Mouse (Mus musculus): ENCODE results near the gene Olfr1053.
"Not testable (repeated sequence)": the region's sequence is repeated elsewhere in the genome, so short reads cannot be mapped to it uniquely, and the experiment has no call there.

Gene Olfr1053

DNA sequence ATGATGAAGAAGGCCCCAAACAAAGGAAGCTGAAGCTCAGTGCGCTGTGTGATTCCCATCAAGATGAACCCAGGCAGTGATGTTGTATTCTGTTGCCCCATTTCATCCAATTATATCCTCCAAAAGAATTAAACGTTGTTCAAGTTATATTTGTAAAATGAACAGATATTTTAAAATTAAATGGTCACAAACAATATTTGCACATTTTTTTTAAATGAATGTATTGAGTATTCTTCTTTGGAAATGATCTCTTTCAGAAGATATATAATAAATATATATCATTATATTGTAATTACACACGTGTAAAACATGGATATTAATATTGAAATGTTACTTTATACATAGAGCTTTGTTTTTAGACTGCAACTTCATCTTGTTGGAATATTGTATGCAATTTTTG, at the start of gene Olfr1053:
TSS of gene Olfr1053 (minus strand) at position 101 of the 400 bp plus-strand sequence.
- POLR2A ChIA-PET = no interaction called here
- CTCF ChIA-PET = no interaction called here

DNA sequence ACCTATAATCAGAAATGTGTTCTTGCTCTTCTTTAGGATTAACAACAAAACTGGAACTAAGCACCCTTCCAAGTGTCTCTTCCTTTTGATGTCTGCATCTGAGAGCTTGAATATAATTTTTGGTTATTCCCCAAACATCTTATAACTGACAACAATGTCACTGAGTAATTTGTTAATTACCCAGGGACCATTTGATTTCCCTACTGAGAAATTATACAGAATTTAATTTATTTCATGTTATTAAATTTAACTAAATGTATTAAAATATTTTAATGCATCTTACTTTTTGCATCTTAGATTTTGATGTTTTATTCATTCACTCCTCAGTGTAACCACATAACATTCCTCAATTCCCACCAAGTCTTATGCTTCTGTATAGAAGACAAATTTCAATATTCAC, 47.3 kb upstream of the Olfr1053 start, which contains the start of gene Olfr1056:
TSS of gene Olfr1056 (minus strand) at position 101 of the 400 bp plus-strand sequence.
- POLR2A ChIA-PET = no interaction called here
- CTCF ChIA-PET = no interaction called here

DNA sequence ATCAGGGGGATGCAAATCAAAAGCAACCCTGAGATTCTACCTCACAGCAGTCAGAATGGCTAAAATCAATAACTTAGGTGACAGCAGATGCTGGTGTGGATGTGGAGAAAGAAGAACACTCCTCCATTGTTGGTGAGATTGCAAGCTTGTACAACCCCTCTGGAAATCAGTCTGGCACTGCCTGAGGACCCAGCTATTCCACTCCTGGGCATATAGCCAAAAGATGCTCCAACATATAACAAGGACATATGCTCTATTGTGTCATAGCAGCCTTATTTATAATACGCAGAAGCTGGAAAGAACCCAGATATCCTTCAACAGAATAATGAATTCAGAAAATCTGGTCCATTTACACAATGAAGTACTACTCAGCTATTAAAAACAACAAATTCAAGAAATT, 36.7 kb upstream of the Olfr1053 start:
- POLR2A ChIA-PET, CTCF ChIA-PET: not testable (repeated sequence)

DNA sequence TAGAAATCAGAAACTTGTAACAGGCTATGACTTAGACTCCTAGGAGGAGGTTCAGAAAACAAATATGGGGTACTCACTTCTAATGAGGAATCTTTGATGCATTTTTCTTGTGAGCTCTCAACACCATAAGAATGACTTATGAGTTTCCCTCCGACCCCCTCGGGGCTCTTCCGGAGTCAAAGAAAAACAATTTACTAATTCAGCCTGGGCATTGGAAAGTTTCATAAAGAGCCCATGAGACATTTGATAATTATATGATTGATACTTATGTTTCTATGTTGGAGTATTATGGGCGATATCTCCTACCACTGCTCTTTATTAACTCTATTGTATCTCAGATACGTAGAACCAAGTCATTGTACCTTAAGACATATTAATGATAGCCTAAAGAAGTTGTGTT, 35.1 kb upstream of the Olfr1053 start, which contains the start of gene Olfr1055:
TSS of gene Olfr1055 (minus strand) at position 101 of the 400 bp plus-strand sequence.
- CTCF ChIA-PET = no interaction called here
- POLR2A ChIA-PET = no interaction called here

DNA sequence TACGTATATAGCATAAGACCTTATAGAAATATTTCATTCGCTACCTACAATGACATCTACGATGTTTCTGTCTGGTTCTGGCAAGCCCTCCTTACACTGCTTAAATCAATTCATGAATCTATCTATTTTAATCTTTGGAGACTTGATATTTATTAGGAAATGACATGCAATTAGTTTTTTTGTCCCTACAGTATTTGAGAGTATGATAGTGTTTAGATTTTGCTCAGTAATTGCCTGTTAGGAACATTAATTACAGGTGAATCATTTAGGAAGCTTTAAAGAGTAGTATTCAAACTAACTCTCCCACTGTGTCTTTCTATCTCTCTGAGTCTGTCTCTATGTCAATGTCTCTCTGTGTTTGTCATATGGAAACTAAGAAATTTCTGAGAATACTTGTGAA, 20.2 kb upstream of the Olfr1053 start, which contains the start of gene Olfr1054:
TSS of gene Olfr1054 (minus strand) at position 101 of the 400 bp plus-strand sequence.
- CTCF ChIA-PET = no interaction called here
- POLR2A ChIA-PET = no interaction called here

DNA sequence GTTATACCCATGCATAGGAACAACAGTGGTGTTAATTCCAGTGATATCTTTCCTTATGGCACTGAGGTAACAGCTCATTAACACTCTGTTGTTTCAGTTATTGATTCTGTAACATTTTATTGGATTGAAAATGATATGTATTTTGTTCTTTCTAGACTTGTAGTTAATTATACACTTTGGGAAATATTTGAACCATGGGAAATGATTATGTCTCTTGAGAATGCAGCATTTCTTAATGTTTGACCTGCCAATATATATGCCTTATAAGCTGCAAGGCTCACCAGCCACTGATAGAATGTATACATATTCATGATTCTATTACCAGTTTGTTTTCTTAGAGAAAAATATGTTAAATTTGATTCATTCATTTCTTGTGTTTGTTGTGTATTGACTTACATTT, 22.9 kb downstream of the Olfr1053 start, which contains the start of gene Olfr1052:
TSS of gene Olfr1052 (plus strand) at position 301 of the 400 bp plus-strand sequence.
- ChIA-PET CTCF (no interaction called here), POLR2A (no interaction called here)

DNA sequence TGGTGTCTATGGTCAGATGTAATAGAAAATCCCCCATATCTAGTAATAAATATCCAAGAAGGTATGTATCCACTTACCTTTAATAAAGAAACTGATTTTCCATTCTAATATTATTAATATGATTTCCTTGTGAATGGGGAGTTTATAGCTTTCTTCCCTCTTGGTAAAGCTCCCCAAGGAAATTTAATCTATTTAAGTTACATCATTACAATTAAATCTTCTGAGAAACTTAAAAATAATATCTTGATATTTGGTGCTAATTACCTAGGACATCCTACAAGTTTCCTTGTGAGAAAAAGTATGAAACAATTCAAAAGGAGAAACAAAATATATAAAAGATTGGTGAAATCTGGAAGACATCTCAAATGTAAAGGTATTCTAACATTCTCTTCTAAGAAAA, 36.1 kb downstream of the Olfr1053 start, which contains the start of gene Olfr1051:
TSS of gene Olfr1051 (minus strand) at position 101 of the 400 bp plus-strand sequence.
- CTCF ChIA-PET, POLR2A ChIA-PET: not testable (repeated sequence)
